Mouse (Mus musculus) forebrain, embryonic 16.5 days (tissue): Measurements from ENCODE around the gene Rora. TPM values are rescaled to one million over a fixed set of nuclear protein-coding genes. Genes with fewer than 3 reads are reported as not detected.

Source experiments
- ATAC-seq: fragments of 200-750 bp; cut with Nextera tagmentation; 2 replicates; pipeline ENCODE4 v1.8.0; 2017; ENCODE audit warnings: mild to moderate bottlenecking, moderate library complexity
- H3K27ac ChIP-seq: fragments of 300-500 bp; sonication (generic); 2 replicates; pipeline ENCODE4 v1.5.1; 2014; ENCODE audit warnings: low read length, control low read depth
- H3K27me3 ChIP-seq: fragments of 300-500 bp; sonication (generic); replicated peaks from 2 replicates; pipeline ENCODE4 v1.6.1; 2014; ENCODE audit warnings: low read length; ENCODE audit not compliant: control insufficient read depth, insufficient read depth
- H3K36me3 ChIP-seq: fragments of 300-500 bp; sonication (generic); 2 replicates; pipeline ENCODE4 v1.6.1; 2014; ENCODE audit not compliant: control insufficient read depth, insufficient read depth
- H3K4me1 ChIP-seq: fragments of 300-500 bp; sonication (generic); replicated peaks from 2 replicates; pipeline ENCODE4 v1.6.1; 2014; ENCODE audit warnings: low read length; ENCODE audit not compliant: control insufficient read depth, insufficient read depth
- H3K4me2 ChIP-seq: fragments of 300-500 bp; sonication (generic); 2 replicates; pipeline ENCODE4 v1.6.1; 2014; ENCODE audit warnings: mild to moderate bottlenecking, low read length, control low read depth
- H3K4me3 ChIP-seq: fragments of 300-500 bp; sonication (generic); replicated peaks from 2 replicates; pipeline ENCODE4 v1.5.1; 2014; ENCODE audit warnings: mild to moderate bottlenecking, low read length, control low read depth
- H3K9ac ChIP-seq: fragments of 300-500 bp; sonication (generic); replicated peaks from 2 replicates; pipeline ENCODE4 v1.6.1; 2014; ENCODE audit warnings: low read depth, low read length, control low read depth
- H3K9me3 ChIP-seq: fragments of 300-500 bp; sonication (generic); 2 replicates; pipeline ENCODE4 v1.6.1; 2016; ENCODE audit warnings: low read length; ENCODE audit not compliant: control insufficient read depth
- WGBS: fragments of 180-500 bp; shearing (Covaris S2); extraction: QIAGEN DNeasy Blood & Tissue Kit; methylation state at CpG from one replicate; pipeline ENCODE4 v1.1.7; 2014; 5-methylcytosine and 5-hydroxymethylcytosine counted together
- polyA plus RNA-seq: library from polyadenylated mRNA; unstranded; fragments of >200 nt; fragmentation: Nextera tagmentation; extraction: Ambion mirVana; gene quantifications from 2 replicates; pipeline ENCODE4 v1.2.1, GENCODE M21; 2015

Rora gene
- polyA plus RNA-seq, 1 experiment from 2014 or later: 7.9 TPM

DNA sequence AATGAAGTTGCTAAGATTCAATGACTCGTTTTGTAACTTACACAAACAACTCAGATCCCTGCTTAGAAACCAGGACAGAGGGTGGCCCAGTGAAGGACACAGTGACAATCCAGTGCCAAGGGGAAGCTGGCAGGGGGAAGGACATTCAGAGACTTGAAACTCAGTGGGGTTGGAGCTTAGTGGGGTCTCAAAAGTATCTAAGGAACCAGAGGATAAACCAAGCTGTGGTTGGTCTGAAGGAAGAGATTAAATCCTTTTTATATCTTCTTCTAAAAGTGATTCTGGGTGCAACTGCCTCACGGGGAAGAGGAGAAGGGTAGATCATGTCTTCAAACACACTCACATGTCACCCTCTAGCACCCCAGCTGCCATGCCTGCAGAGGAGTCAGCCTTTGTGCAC lies 340.3 kb downstream of the Rora start:
- Histone ChIP-seq H3K27ac (no peak overlapping the region), H3K36me3 (no peaks in the 10 kb centered on the region), H3K9me3 (no peaks in the 10 kb centered on the region), H3K4me2 (no peak overlapping the region), H3K4me1 (peaks cover 4% of the 10 kb centered on the region), H3K9ac (no peak overlapping the region), H3K27me3 (no peaks in the 10 kb centered on the region), H3K4me3 (no peak overlapping the region)
- whole genome bisulfite sequencing: 55% methylated on average over 2 of the region's 2 CpGs
- no peak for ATAC-seq

DNA sequence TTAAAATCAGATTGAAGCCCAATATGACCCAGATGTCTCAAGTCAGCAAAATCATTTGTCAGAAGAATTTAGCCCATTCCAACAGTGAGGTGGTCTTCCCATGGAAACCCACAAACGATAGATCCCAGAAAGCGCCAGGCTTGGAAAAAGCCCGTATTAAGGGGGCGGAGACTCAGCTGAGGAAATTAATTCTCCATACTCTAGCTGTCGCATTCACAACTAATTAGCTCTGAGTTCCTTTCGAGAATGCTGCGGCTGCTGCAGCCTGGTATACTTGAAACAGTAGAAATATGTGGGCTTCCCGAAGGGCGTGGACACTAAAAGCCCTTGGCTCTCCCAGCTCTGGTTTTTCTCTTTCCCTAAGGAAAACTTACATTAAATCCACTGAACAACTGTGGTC lies 345.4 kb downstream of the Rora start:
- Histone ChIP-seq H3K4me2 (no peak overlapping the region), H3K27ac (no peak overlapping the region), H3K4me1 (peaks cover 4% of the 10 kb centered on the region; the same call in 1 of the 2 replicates), H3K9me3 (no peaks in the 10 kb centered on the region), H3K9ac (no peak overlapping the region), H3K27me3 (no peaks in the 10 kb centered on the region), H3K4me3 (no peak overlapping the region), H3K36me3 (no peaks in the 10 kb centered on the region)
- 49% methylated on average over 9 of the region's 9 CpGs for WGBS
- no peak for ATAC-seq

DNA sequence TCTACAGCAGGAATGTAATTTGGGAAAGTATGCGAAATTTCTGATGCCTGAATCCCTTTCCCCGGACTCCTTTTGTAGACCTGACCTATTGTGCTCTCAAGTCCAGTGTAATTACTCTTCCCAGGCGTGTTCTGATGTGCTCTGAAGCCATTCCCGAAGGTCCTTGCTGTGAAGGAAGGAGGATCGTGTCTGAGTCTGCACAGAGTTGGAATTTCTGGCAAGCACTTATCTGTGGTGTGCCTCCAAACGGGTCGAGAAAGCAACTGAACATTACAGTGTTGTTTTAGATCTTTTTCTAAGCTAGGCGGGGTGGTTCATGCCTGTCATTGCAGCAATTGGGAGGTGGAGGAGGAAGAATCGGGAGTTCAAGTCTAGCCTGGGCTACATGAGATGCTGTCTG lies 350.9 kb downstream of the Rora start:
- Histone ChIP-seq H3K9me3 (no peaks in the 10 kb centered on the region), H3K9ac (no peak overlapping the region), H3K27ac (no peak overlapping the region), H3K27me3 (no peaks in the 10 kb centered on the region), H3K4me1 (no peaks in the 10 kb centered on the region), H3K4me3 (no peak overlapping the region), H3K4me2 (no peak overlapping the region), H3K36me3 (no peaks in the 10 kb centered on the region)
- WGBS: 69% methylated on average over 9 of the region's 9 CpGs
- no peak for ATAC-seq

DNA sequence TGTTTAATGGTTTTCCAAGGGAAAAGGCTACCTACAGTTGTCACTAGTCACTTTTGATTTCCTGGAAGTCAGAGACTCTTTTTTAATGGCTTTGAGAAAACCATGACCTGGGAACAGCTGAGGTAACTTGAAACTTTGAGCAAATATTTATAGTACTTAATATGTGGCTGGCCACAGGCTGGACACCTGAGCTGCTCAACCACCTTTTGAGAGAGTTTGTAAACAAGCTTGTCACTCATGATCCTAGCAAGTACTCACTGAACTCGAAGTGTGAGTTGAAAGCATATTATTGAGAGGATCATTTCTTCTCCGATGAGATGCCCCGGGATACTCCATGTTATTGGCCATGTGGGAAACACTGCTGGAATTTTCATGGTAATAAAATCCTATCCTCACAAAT lies 353.1 kb downstream of the Rora start:
- no peak overlapping the region for H3K4me3 ChIP-seq
- no peak overlapping the region for H3K27ac ChIP-seq
- no peak overlapping the region for H3K4me2 ChIP-seq
- no peak overlapping the region for H3K9ac ChIP-seq
- no peak for ATAC-seq
- no peaks in the 10 kb centered on the region for H3K36me3 ChIP-seq
- H3K4me1 ChIP-seq: no peaks in the 10 kb centered on the region
- H3K27me3 ChIP-seq: no peaks in the 10 kb centered on the region
- WGBS: 86% methylated on average over 3 of the region's 3 CpGs
- H3K9me3 ChIP-seq: no peaks in the 10 kb centered on the region

DNA sequence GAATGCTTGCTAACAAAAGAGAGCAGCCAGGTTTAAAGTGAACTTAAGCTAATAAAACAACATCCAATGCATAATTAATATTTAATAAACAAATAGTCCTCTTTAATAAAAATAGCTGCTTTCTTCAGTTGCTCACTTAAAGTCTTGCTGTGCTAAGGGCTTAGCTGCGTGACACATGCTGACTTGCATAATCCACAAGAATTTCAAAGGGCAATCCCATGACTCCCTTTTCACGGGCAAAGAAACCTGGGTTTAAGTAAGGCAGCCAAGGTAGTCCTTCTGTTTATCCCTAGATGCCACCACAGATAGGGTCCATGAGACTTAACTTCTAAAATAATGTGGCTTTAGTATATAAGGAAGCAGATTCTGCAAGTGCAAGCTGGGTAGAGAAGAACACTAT lies 355.1 kb downstream of the Rora start:
- no peak for ATAC-seq
- H3K4me1 ChIP-seq: no peaks in the 10 kb centered on the region
- 67% methylated on average over 2 of the region's 2 CpGs for WGBS

DNA sequence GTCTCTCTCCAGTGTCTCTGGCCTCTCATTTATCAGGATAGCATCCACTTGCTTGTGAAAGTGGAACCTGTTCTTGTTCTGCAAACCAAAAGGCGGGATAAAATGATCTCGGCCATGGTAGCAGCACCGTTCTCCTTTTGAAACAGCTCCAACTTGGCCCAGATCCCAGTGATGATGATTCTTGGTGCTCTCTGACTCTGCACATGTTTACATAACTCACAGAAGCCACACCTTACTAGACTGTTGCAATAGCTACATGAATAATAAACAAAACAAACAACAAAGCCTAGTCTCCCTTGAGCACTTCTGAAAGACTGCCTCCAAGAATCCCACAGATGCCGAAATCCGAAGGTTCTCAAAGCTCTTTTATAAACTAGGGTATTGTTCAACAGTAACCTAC lies 357.3 kb downstream of the Rora start:
- 44% methylated on average over 5 of the region's 5 CpGs for WGBS
- Histone ChIP-seq H3K27me3 (no peaks in the 10 kb centered on the region), H3K4me2 (no peak overlapping the region), H3K9ac (no peak overlapping the region), H3K27ac (no peak overlapping the region), H3K9me3 (no peaks in the 10 kb centered on the region), H3K36me3 (no peaks in the 10 kb centered on the region), H3K4me1 (no peaks in the 10 kb centered on the region), H3K4me3 (no peak overlapping the region)
- ATAC-seq: no peak

More for the DNA sequence above, 355.1 kb downstream of the Rora start:
- H3K9me3 ChIP-seq: no peaks in the 10 kb centered on the region
- H3K9ac ChIP-seq: no peak overlapping the region
- H3K4me2 ChIP-seq: no peak overlapping the region
- no peaks in the 10 kb centered on the region for H3K27me3 ChIP-seq
- H3K4me3 ChIP-seq: no peak overlapping the region
- no peaks in the 10 kb centered on the region for H3K36me3 ChIP-seq
- no peak overlapping the region for H3K27ac ChIP-seq

DNA sequence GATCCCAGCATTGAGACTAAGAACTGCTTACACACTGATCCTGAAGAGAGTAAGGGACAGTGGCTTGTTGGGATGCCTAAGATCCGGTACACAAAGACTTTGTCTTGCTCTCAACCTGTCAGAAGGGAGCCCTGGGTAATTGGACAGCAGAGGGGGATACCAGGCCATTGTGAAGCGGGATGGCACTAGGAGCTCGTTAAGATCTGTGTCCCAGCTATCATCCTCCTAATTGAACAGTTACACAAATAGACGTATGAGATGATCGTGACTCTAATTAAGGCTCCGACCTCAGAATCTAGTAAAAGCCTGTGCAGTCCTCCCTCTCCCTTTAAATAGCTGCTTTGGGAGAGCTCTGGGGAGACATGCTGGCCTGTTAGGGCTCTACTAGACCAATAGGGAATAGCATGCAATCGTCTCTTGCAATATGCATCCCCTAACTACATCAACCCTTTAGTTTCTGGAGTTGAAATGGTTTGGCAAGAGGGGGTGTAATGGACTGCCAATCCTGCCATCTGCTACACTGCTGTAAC lies 359.7 kb downstream of the Rora start:
- Histone ChIP-seq H3K4me3 (no peak overlapping the region), H3K4me2 (no peak overlapping the region), H3K4me1 (no peaks in the 10 kb centered on the region), H3K36me3 (no peaks in the 10 kb centered on the region), H3K9ac (no peak overlapping the region), H3K9me3 (no peaks in the 10 kb centered on the region), H3K27me3 (no peaks in the 10 kb centered on the region), H3K27ac (no peak overlapping the region)
- 17% methylated on average over 7 of the region's 7 CpGs for WGBS
- ATAC-seq: no peak

DNA sequence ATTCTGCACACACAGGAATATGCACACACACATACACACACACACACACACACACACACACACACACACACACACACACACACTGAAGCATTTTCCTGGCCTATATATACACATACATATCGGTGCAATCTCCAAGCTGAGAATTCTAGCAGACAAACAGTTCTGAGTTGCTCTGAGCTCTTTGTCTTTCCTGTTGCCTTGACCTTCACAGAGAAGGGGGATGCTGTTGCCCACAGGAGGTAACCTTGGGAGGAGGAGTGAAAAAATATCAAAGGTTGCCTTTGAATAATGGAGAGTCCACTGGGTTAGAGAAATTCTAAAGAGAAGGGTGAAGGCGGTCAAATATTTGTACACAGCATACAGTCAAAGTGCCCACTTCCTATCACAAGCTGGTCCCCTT lies 360.6 kb downstream of the Rora start:
- ATAC-seq: no peak
- Histone ChIP-seq H3K36me3 (no peaks in the 10 kb centered on the region), H3K4me3 (no peak overlapping the region), H3K9me3 (no peaks in the 10 kb centered on the region), H3K9ac (no peak overlapping the region), H3K27ac (no peak overlapping the region), H3K4me1 (no peaks in the 10 kb centered on the region), H3K4me2 (no peak overlapping the region), H3K27me3 (no peaks in the 10 kb centered on the region)
- WGBS: 95% methylated on average over 2 of the region's 2 CpGs

DNA sequence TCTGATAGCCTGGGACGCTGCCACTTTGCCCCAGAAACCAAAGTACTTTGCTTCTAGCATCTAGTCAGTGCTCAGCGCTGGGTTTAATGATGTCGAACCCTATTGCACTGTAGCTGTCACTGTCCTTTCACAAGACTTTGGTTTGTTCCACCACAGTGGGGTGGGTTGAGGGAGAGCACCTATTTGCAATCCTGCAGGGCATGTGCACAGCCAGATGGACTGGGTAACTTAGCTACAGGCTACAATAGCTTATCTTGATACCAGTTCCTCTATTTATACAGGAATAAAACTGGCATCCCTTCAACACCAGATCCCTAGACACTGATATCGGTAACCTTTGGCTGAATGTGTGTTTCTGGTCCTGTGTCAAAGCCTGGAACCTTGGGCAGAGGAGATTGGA lies 366.8 kb downstream of the Rora start:
- Histone ChIP-seq H3K9me3 (no peaks in the 10 kb centered on the region), H3K4me3 (no peak overlapping the region), H3K27me3 (no peaks in the 10 kb centered on the region), H3K4me2 (no peak overlapping the region), H3K36me3 (no peaks in the 10 kb centered on the region), H3K27ac (no peak overlapping the region), H3K9ac (no peak overlapping the region), H3K4me1 (no peaks in the 10 kb centered on the region)
- no peak for ATAC-seq
- WGBS: 91% methylated on average over 4 of the region's 4 CpGs

DNA sequence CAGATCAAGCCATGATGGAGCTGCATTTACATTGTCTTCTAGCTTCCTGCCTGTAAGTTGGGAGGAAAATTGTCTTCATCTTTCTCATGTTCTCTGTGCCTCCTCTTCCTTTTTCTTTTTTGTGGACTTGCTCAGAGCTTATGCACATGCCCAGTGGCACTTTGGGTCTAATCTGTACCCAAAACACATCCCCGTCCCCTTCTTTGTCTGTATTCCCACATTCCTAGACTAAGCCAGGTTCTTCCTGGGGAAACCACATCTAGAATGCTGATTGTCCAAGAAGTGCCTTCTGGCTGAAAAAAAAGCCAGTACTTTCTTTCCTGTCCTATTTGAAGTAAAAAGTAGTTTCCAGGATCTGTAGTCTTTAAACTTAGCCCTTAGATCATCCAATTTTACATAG lies 367.9 kb downstream of the Rora start:
- Histone ChIP-seq H3K4me3 (no peak overlapping the region), H3K27ac (no peak overlapping the region), H3K36me3 (no peaks in the 10 kb centered on the region), H3K9me3 (no peaks in the 10 kb centered on the region), H3K27me3 (no peaks in the 10 kb centered on the region), H3K4me2 (no peak overlapping the region), H3K4me1 (no peaks in the 10 kb centered on the region), H3K9ac (no peak overlapping the region)
- ATAC-seq: no peak
- WGBS: 78% methylated on average over 1 of the region's 1 CpGs
